Mouse (Mus musculus) embryonic facial prominence, embryonic 14.5 days (tissue): ENCODE measurements around the gene Tmem44. TPM values are rescaled to one million over a fixed set of nuclear protein-coding genes. Genes with fewer than 3 reads are reported as not detected.

ENCODE experiments used
- ATAC-seq: fragments of 200-750 bp; cut with Nextera tagmentation; 2 replicates; pipeline ENCODE4 v1.8.0; 2017; ENCODE audit warnings: low read depth, moderate number of reproducible peaks, moderate TSS enrichment
- DNase-seq: peaks from one replicate; pipeline ENCODE4 v3.0.0-alpha.2; 2015; ENCODE audit warnings: low spot score
- H3K27ac ChIP-seq: fragments of 300-500 bp; sonication (generic); replicated peaks from 2 replicates; pipeline ENCODE4 v1.5.1; 2014; ENCODE audit warnings: low read depth, mild to moderate bottlenecking, low read length, moderate library complexity
- H3K27me3 ChIP-seq: fragments of 300-500 bp; sonication (generic); replicated peaks from 2 replicates; pipeline ENCODE4 v1.6.1; 2014; ENCODE audit warnings: low read length; ENCODE audit not compliant: control insufficient read depth, insufficient read depth
- H3K36me3 ChIP-seq: fragments of 300-500 bp; sonication (generic); 2 replicates; pipeline ENCODE4 v1.6.1; 2014; ENCODE audit warnings: low read length, mixed read lengths; ENCODE audit not compliant: control insufficient read depth, insufficient read depth
- H3K4me1 ChIP-seq: fragments of 300-500 bp; sonication (generic); 2 replicates; pipeline ENCODE4 v1.6.1; 2014; ENCODE audit warnings: antibody characterized with exemption, low read length; ENCODE audit not compliant: control insufficient read depth, insufficient read depth
- H3K4me2 ChIP-seq: fragments of 300-500 bp; sonication (generic); 2 replicates; pipeline ENCODE4 v1.6.1; 2014; ENCODE audit warnings: low read depth, mild to moderate bottlenecking, low read length, moderate library complexity, mixed read lengths
- H3K4me3 ChIP-seq: fragments of 300-500 bp; sonication (generic); 2 replicates; pipeline ENCODE4 v1.5.1; 2014; ENCODE audit warnings: low read depth, mild to moderate bottlenecking, low read length
- H3K9ac ChIP-seq: fragments of 300-500 bp; sonication (generic); 2 replicates; pipeline ENCODE4 v1.6.1; 2014; ENCODE audit warnings: low read depth, mild to moderate bottlenecking, low read length, moderate library complexity, mixed read lengths
- H3K9me3 ChIP-seq: fragments of 300-500 bp; sonication (generic); 2 replicates; pipeline ENCODE4 v1.6.1; 2016; ENCODE audit warnings: low read length; ENCODE audit not compliant: control insufficient read depth
- WGBS: fragments of 180-500 bp; shearing (Covaris S2); extraction: QIAGEN DNeasy Blood & Tissue Kit; methylation state at CpG from one replicate; pipeline ENCODE4 v1.1.7; 2014; 5-methylcytosine and 5-hydroxymethylcytosine counted together
- polyA plus RNA-seq: library from polyadenylated mRNA; unstranded; fragments of >200 nt; fragmentation: Nextera tagmentation; extraction: Ambion mirVana; gene quantifications from 2 replicates; pipeline ENCODE4 v1.2.1, GENCODE M21; 2014

The Tmem44 gene
- polyA plus RNA-seq, 1 experiment from 2014 or later, result 13.8 TPM

DNA sequence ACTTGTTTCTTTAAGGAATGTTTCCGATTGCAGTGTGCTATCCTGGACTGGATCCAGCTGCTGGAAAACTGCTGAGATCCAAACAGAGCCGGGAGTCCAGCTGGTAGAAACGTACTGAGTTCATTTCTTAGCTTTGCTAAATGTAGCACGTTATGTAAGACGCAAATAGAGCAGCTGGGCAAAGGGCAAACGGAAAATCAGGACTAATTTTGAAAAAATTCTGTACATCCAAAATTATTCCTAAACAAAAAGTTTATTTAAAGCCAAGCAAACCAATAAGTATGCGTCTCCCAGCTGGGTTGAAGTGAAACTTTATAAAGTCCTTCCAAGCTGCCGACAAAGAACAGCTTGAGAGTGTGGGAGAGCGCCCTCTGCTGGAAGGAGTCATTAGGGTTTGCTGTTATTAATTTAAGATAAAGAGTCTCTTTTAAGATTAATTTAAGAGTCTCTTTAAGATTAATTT, 30.2 kb downstream of the Tmem44 start:
- no peak; the same call in 1 of the 2 replicates for ATAC-seq
- peak overlapping the region; percentile 49 for H3K4me2 ChIP-seq
- H3K27me3 ChIP-seq, result no peaks in the 10 kb centered on the region
- H3K4me3 ChIP-seq, result peak overlapping the region; percentile 27
- DNase-seq, result peak; percentile 90
- no peak overlapping the region for H3K9ac ChIP-seq
- H3K36me3 ChIP-seq, result peaks cover 20% of the 10 kb centered on the region; the same call in 1 of the 2 replicates
- peak overlapping the region; percentile 39; the same call in 1 of the 2 replicates for H3K27ac ChIP-seq
- 16% methylated on average over 9 of the region's 9 CpGs for WGBS
- no peaks in the 10 kb centered on the region; the same call in 1 of the 2 replicates for H3K4me1 ChIP-seq
- H3K9me3 ChIP-seq, result 0 out of 2 replicates have a peak, but pooled peaks cover 2% of the 10 kb centered on the region

DNA sequence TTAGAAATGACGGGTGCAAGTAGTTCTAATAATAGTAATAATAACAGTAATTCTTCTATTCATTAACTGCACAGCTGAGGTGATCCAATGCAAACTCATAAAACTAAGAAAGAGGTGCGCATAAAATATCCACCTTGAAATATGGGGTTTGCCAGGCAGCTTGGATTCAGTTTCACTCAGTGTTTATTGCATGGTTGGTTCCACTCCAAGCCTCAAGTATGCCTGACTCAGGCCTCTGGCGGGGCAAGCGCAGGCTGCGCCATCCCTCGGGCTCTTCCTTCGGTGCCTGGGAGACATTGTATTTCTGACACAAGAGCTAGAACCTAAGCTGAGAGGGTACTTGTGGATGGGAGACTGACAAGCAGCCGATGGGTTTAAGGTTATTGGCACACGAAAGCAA, 32.0 kb downstream of the Tmem44 start:
- H3K36me3 ChIP-seq, result peaks cover 21% of the 10 kb centered on the region; the same call in 1 of the 2 replicates
- no peaks in the 10 kb centered on the region for H3K27me3 ChIP-seq
- ATAC-seq, result no peak
- 0 out of 2 replicates have a peak, but pooled peaks cover 4% of the 10 kb centered on the region for H3K9me3 ChIP-seq
- peak; percentile 61 for DNase-seq
- no peak overlapping the region for H3K9ac ChIP-seq
- 62% methylated on average over 9 of the region's 9 CpGs for WGBS
- no peak overlapping the region for H3K27ac ChIP-seq
- no peak overlapping the region for H3K4me3 ChIP-seq
- no peaks in the 10 kb centered on the region; the same call in 1 of the 2 replicates for H3K4me1 ChIP-seq
- no peak overlapping the region for H3K4me2 ChIP-seq

DNA sequence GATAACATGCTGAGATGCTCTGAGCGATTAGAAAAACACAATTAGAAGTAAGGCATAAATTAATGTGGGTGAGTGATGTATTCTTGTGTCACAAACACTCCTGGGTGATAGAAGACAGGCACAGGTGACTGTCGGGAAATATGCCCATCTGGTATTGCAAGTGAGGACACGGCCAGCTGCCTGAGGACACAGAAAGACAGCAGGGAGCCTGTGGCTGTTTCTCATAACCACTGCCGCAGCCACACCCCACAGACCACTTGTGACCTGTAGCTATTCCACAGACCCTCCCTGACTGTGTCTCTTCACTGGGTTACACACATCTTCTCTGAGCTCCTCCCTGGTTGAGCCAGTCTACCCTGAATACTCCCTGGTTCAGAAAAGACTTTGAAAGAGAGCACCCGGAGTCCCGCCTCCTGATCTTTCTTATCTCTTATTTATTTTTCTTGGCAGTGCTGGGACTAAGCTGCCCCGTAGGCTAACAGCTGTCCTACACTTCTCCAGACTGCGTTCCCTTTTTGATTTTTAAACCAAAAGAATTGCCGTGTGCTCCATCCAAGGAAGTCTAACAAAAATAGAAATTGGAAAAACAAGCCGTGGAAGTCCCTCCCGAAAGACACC, 32.9 kb downstream of the Tmem44 start:
- peak; percentile 45 for DNase-seq
- Histone ChIP-seq H3K27ac (no peak overlapping the region), H3K9ac (no peak overlapping the region), H3K36me3 (peaks cover 18% of the 10 kb centered on the region; the same call in 1 of the 2 replicates), H3K9me3 (0 out of 2 replicates have a peak, but pooled peaks cover 4% of the 10 kb centered on the region), H3K27me3 (no peaks in the 10 kb centered on the region), H3K4me2 (no peak overlapping the region), H3K4me1 (peaks cover 6% of the 10 kb centered on the region; the same call in 1 of the 2 replicates), H3K4me3 (no peak overlapping the region)
- WGBS, result 45% methylated on average over 11 of the region's 11 CpGs
- no peak for ATAC-seq

DNA sequence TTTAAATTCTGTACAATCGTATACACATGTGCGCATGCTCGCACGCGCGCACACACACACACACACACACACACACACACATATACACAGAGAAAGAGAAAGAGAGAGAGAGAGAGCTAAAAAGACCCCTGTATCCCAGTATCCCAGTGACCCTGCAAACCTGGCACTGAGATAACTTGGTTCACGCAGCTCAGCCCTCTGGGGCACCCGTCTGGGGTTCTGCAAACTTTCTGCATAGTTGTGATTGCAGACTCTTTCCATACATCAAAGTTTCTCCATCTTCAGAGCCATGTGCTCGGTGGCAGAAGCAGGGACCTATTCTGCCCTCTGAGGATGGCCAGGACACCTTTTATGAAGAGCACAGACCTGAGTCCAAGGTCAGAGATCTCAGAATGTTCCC, 33.6 kb downstream of the Tmem44 start:
- 93% methylated on average over 9 of the region's 9 CpGs for WGBS
- no peak for ATAC-seq

DNA sequence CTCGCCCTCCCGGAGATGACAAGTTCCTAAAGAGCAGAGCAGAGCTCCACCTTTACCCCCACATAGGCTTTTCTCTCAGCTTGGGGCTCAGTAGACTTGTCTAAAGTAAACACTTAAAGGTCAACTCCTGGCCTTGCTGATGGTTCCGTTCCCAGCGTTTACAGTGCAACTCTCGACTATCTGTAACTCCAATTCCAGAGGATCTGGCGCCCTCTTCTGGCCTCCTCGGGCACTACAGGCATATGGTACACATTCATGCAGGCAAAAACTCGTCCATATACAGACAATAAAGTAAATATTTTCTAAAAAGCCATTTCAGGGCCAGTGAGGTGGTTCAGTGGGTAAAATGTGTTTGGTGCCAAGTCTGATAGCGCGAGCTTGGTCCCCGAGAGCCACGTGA, 35.2 kb downstream of the Tmem44 start:
- no peak overlapping the region for H3K27ac ChIP-seq
- H3K9me3 ChIP-seq, result 0 out of 2 replicates have a peak, but pooled peaks cover 4% of the 10 kb centered on the region
- peaks cover 14% of the 10 kb centered on the region for H3K4me1 ChIP-seq
- peaks cover 14% of the 10 kb centered on the region; the same call in 1 of the 2 replicates for H3K36me3 ChIP-seq
- H3K4me2 ChIP-seq, result no peak overlapping the region
- H3K27me3 ChIP-seq, result no peaks in the 10 kb centered on the region
- H3K4me3 ChIP-seq, result no peak overlapping the region
- ATAC-seq, result no peak
- DNase-seq, result no peak
- H3K9ac ChIP-seq, result no peak overlapping the region
- 75% methylated on average over 12 of the region's 12 CpGs for WGBS

More for the DNA sequence above, 33.6 kb downstream of the Tmem44 start:
- no peak overlapping the region for H3K4me2 ChIP-seq
- no peak for DNase-seq
- no peak overlapping the region for H3K27ac ChIP-seq
- peaks cover 6% of the 10 kb centered on the region; the same call in 1 of the 2 replicates for H3K4me1 ChIP-seq
- H3K27me3 ChIP-seq, result no peaks in the 10 kb centered on the region
- no peak overlapping the region for H3K4me3 ChIP-seq
- H3K9me3 ChIP-seq, result 0 out of 2 replicates have a peak, but pooled peaks cover 4% of the 10 kb centered on the region
- H3K36me3 ChIP-seq, result peaks cover 14% of the 10 kb centered on the region; the same call in 1 of the 2 replicates
- no peak overlapping the region for H3K9ac ChIP-seq

DNA sequence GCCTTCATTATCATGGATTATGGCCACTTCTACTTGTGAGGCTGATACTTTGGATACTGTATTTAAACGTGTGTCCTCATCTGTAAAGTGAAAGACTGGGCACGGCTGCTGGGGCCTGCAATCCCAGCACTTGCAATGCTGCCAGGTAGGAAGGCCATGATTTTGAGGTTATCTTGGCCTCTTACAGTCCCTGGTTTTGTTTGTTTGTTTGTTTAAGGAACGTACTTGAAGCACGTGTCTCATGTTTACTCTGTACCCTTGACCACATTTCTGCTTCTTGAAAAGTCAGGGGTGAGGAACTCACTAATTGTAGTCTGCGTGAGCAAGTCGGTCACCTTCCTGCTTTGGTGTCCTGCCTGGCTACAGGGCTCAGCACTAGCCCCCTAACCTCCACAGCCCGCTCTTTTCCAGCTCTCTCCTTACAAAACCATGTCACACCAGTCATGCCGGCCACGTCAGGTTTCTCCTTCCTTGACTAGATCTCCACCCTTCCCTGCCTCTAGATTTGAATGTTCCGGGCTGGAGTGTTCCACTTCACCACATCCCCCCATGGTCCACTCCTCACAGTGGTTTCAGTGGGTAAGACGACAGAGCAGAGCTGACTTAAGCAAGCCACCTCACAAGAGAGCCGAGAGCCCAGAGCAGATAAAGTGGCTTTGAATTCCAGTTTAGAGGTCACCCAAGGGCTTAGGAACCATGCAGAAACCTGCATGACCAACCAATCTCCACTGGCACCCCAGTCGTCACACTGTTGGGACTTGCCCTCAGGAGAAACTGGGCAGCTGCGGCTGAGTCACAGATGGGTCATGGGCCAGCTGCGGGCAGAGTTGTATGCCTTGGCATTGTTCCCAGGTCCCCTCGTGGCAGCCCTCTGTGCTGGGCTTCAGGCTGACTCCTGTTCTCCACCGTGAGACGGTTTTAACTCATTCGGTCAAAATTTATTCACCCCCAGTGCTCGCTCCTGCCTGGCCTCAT, 37.3 kb downstream of the Tmem44 start:
- Histone ChIP-seq H3K4me1 (peaks cover 17% of the 10 kb centered on the region), H3K27me3 (no peaks in the 10 kb centered on the region), H3K36me3 (peaks cover 14% of the 10 kb centered on the region; the same call in 1 of the 2 replicates), H3K4me3 (no peak overlapping the region), H3K4me2 (no peak overlapping the region), H3K9ac (no peak overlapping the region), H3K9me3 (0 out of 2 replicates have a peak, but pooled peaks cover 4% of the 10 kb centered on the region), H3K27ac (no peak overlapping the region)
- DNase-seq, result peak; percentile 62
- WGBS, result 60% methylated on average over 20 of the region's 20 CpGs
- peak; percentile 26; the same call in 1 of the 2 replicates for ATAC-seq

DNA sequence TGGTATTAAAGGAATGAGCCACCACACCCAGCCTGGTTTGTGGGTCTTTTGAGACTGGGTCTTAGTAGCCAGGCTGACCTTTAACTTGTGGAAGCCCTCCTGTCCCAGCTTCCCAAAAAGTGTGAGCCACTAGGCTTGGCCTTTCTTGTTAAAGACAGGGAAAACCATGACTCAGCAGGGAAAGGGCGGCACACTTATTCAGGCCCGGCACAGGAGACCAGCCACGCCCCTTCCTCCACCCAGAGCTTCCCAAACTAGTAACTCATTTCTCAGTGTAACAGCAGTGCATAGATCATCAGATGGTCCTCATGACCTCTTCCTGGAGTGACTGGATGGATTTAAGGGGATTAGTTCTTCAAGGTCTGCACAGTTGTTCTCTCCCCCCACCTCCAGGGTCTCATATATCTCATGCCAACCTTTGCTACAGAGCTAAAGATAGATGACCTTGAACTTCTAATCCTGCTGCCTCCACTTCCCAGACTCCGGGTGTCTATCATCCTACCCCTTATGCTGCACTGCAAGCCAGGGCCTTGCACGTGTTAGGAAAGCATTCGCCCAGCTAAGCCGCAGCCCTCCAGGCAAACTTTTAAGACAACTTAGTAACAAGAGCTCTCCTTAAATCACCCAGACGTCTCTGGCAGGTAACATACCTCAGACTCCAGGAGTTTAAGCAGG, 38.1 kb downstream of the Tmem44 start:
- Histone ChIP-seq H3K9ac (no peak overlapping the region), H3K4me3 (no peak overlapping the region), H3K9me3 (0 out of 2 replicates have a peak, but pooled peaks cover 4% of the 10 kb centered on the region), H3K36me3 (peaks cover 14% of the 10 kb centered on the region; the same call in 1 of the 2 replicates), H3K27ac (no peak overlapping the region), H3K4me2 (no peak overlapping the region), H3K27me3 (no peaks in the 10 kb centered on the region), H3K4me1 (peaks cover 17% of the 10 kb centered on the region)
- DNase-seq (peak; percentile 77), ATAC-seq (peak; percentile 58)
- 31% methylated on average over 8 of the region's 8 CpGs for WGBS
